Mouse (Mus musculus) myocyte (in vitro differentiated cells): ENCODE data around the gene Lrrc4c. TPM values are rescaled to one million over a fixed set of nuclear protein-coding genes. Genes with fewer than 3 reads are reported as not detected.
A peak's percentile ranks its signal among the peaks of the same experiment; 100 is the strongest.

Experiments used
- H3K27me3 ChIP-seq: one replicate; pipeline ENCODE4 v1.6.1; 2011; ENCODE audit not compliant: control insufficient read depth, insufficient read depth, insufficient read length
- H3K36me3 ChIP-seq: one replicate; pipeline ENCODE4 v1.6.1; 2011; ENCODE audit not compliant: control insufficient read depth, insufficient read depth
- H3K4me2 ChIP-seq: one replicate; pipeline ENCODE4 v1.6.1; 2011; ENCODE audit warnings: low read depth, control low read depth
- H3K4me3 ChIP-seq: one replicate; pipeline ENCODE4 v1.5.1; 2011; ENCODE audit warnings: mild to moderate bottlenecking, control low read depth, moderate library complexity
- H3K79me2 ChIP-seq: one replicate; pipeline ENCODE4 v1.6.1; 2011; ENCODE audit not compliant: control insufficient read depth, insufficient read depth
- H3ac ChIP-seq: one replicate; pipeline ENCODE4 v1.6.1; 2011; ENCODE audit not compliant: control insufficient read depth, insufficient read length
- CEBPB ChIP-seq: IDR thresholded peaks from 2 replicates; pipeline ENCODE4 v1.6.1; 2011; ENCODE audit warnings: mild to moderate bottlenecking, moderate library complexity; ENCODE audit not compliant: poor library complexity, insufficient read depth, severe bottlenecking
- E2F4 ChIP-seq: IDR thresholded peaks from one replicate; pipeline ENCODE4 v1.6.1; 2011; ENCODE audit warnings: mild to moderate bottlenecking, control low read depth, moderate library complexity; ENCODE audit not compliant: insufficient read depth
- MAX ChIP-seq: IDR thresholded peaks from one replicate; pipeline ENCODE4 v1.6.1; 2011; ENCODE audit warnings: low read depth, mild to moderate bottlenecking, control low read depth
- MYOD1 ChIP-seq, 3 experiments: IDR thresholded peaks; one replicate each; pipeline ENCODE4 v1.6.1; 2011; ENCODE audit warnings: control low read depth in 2 of 3, low read depth in 2 of 3, mild to moderate bottlenecking in 2 of 3, moderate library complexity in 1 of 3; ENCODE audit not compliant: insufficient read length in 2 of 3, control insufficient read depth in 1 of 3
- MYOG ChIP-seq, 3 experiments: IDR thresholded peaks; one replicate each; pipeline ENCODE4 v1.6.1; 2011; ENCODE audit warnings: control low read depth in 2 of 3, low read depth in 2 of 3, mild to moderate bottlenecking in 2 of 3; ENCODE audit not compliant: insufficient read length in 2 of 3, control insufficient read depth in 1 of 3, insufficient read depth in 1 of 3
- POLR2A ChIP-seq: IDR thresholded peaks from one replicate; pipeline ENCODE4 v1.6.1; 2011; ENCODE audit warnings: low read depth, mild to moderate bottlenecking, control low read depth, moderate library complexity; ENCODE audit not compliant: insufficient read length
- POLR2AphosphoS2 ChIP-seq: IDR thresholded peaks from one replicate; pipeline ENCODE4 v1.6.1; 2011; ENCODE audit warnings: low read depth, control low read depth; ENCODE audit not compliant: insufficient read length
- REST ChIP-seq: IDR thresholded peaks from one replicate; pipeline ENCODE4 v1.6.1; 2011; ENCODE audit warnings: mild to moderate bottlenecking, control low read depth, moderate library complexity; ENCODE audit not compliant: insufficient read depth, insufficient read length
- SRF ChIP-seq: IDR thresholded peaks from one replicate; pipeline ENCODE4 v1.6.1; 2011; ENCODE audit warnings: low read depth; ENCODE audit not compliant: control insufficient read depth, insufficient read length
- TCF12 ChIP-seq: IDR thresholded peaks from one replicate; pipeline ENCODE4 v1.6.1; 2011; ENCODE audit warnings: mild to moderate bottlenecking, control low read depth; ENCODE audit not compliant: poor library complexity, insufficient read depth, severe bottlenecking
- TCF3 ChIP-seq: IDR thresholded peaks from one replicate; pipeline ENCODE4 v1.6.1; 2011; ENCODE audit warnings: low read depth, control low read depth; ENCODE audit not compliant: insufficient read length
- USF1 ChIP-seq: IDR thresholded peaks from one replicate; pipeline ENCODE4 v1.6.1; 2011; ENCODE audit warnings: low read depth, mild to moderate bottlenecking, control low read depth, moderate library complexity
- polyA plus RNA-seq: library from polyadenylated mRNA; unstranded; fragments of >200 nt; fragmentation: generic; extraction: Trizol; gene quantifications from one replicate; pipeline ENCODE4 v1.2.1, GENCODE M21; 2012; ENCODE audit warnings: missing spikeins

The Lrrc4c gene
- polyA plus RNA-seq, 1 experiment = 1.1 TPM

GRCm38 (mm10) chr2:96714561-96714960 lies 396.6 kb downstream of the Lrrc4c start:
- Histone ChIP-seq H3K27me3 (no peaks in the 10 kb centered on the region), H3K79me2 (no peaks in the 10 kb centered on the region), H3K36me3 (no peaks in the 10 kb centered on the region), H3ac (no peak overlapping the region), H3K4me2 (no peak overlapping the region), H3K4me3 (no peak overlapping the region)
- no peak for TF ChIP-seq USF1
- no peak for TF ChIP-seq TCF3
- no peak for TF ChIP-seq MYOD1 (IDR thresholded peaks at IDR 0.05; ENCODE audit: control insufficient read depth in 1 of 3, insufficient read length in 2 of 3, low read depth in 2 of 3)
- no peak for TF ChIP-seq TCF12
- TF ChIP-seq POLR2A = no peak
- no peak for TF ChIP-seq REST

- Histone ChIP-seq H3K36me3 (no peaks in the 10 kb centered on the region), H3K27me3 (no peaks in the 10 kb centered on the region), H3K4me2 (no peak overlapping the region), H3ac (no peak overlapping the region), H3K79me2 (no peaks in the 10 kb centered on the region), H3K4me3 (no peak overlapping the region)
- TF ChIP-seq TCF12 (no peak), SRF (no peak), TCF3 (no peak), CEBPB (no peak), REST (no peak), POLR2AphosphoS2 (no peak), USF1 (no peak), POLR2A (no peak), E2F4 (no peak), MAX (no peak), MYOD1 (IDR thresholded peaks at IDR 0.05; ENCODE audit: control insufficient read depth in 1 of 3, insufficient read length in 2 of 3, low read depth in 2 of 3) (no peak), MYOG (IDR thresholded peaks at IDR 0.05; ENCODE audit: control insufficient read depth in 1 of 3, insufficient read depth in 1 of 3, insufficient read length in 2 of 3, low read depth in 2 of 3) (no peak)
These were observed 399.4 kb downstream of the Lrrc4c start for GRCm38 (mm10) chr2:96717353-96717752.

GRCm38 (mm10) chr2:96723395-96723794 lies 405.4 kb downstream of the Lrrc4c start:
- Histone ChIP-seq H3ac (no peak overlapping the region), H3K36me3 (no peaks in the 10 kb centered on the region), H3K4me2 (no peak overlapping the region), H3K79me2 (no peaks in the 10 kb centered on the region), H3K27me3 (no peaks in the 10 kb centered on the region), H3K4me3 (no peak overlapping the region)
- no peak for TF ChIP-seq SRF

GRCm38 (mm10) chr2:96736081-96736480 lies 418.1 kb downstream of the Lrrc4c start:
- Histone ChIP-seq H3ac (no peak overlapping the region), H3K79me2 (no peaks in the 10 kb centered on the region), H3K4me2 (no peak overlapping the region), H3K4me3 (no peak overlapping the region), H3K27me3 (no peaks in the 10 kb centered on the region), H3K36me3 (no peaks in the 10 kb centered on the region)
- TF ChIP-seq MAX = no peak
- no peak for TF ChIP-seq MYOG (IDR thresholded peaks at IDR 0.05; ENCODE audit: control insufficient read depth in 1 of 3, insufficient read depth in 1 of 3, insufficient read length in 2 of 3, low read depth in 2 of 3)
- no peak for TF ChIP-seq CEBPB
- no peak for TF ChIP-seq POLR2AphosphoS2
- no peak for TF ChIP-seq TCF3
- no peak for TF ChIP-seq SRF
- no peak for TF ChIP-seq POLR2A
- no peak for TF ChIP-seq USF1

- no peaks in the 10 kb centered on the region for H3K27me3 ChIP-seq
- TF ChIP-seq E2F4 (no peak), POLR2A (no peak), SRF (no peak), REST (no peak), TCF12 (no peak), CEBPB (peak; percentile 68; the same call in 1 of the 2 replicates), USF1 (no peak)
- H3K4me2 ChIP-seq = no peak overlapping the region
- no peaks in the 10 kb centered on the region for H3K36me3 ChIP-seq
- no peaks in the 10 kb centered on the region for H3K79me2 ChIP-seq
- no peak overlapping the region for H3ac ChIP-seq
- no peak overlapping the region for H3K4me3 ChIP-seq
These were observed 437.1 kb downstream of the Lrrc4c start for GRCm38 (mm10) chr2:96755066-96755465.

GRCm38 (mm10) chr2:96757701-96758100 lies 439.7 kb downstream of the Lrrc4c start:
- H3K4me3 ChIP-seq = no peak overlapping the region
- H3K79me2 ChIP-seq = no peaks in the 10 kb centered on the region
- TF ChIP-seq MYOG (IDR thresholded peaks at IDR 0.05; ENCODE audit: control insufficient read depth in 1 of 3, insufficient read depth in 1 of 3, insufficient read length in 2 of 3, low read depth in 2 of 3) (no peak), MAX (no peak), E2F4 (no peak), USF1 (no peak), TCF3 (no peak)
- no peaks in the 10 kb centered on the region for H3K27me3 ChIP-seq
- no peak overlapping the region for H3ac ChIP-seq
- no peaks in the 10 kb centered on the region for H3K36me3 ChIP-seq
- no peak overlapping the region for H3K4me2 ChIP-seq
